Mouse (Mus musculus) testis, postnatal 14 days (tissue): Measurements from ENCODE around the gene Amotl2.
"Not testable (repeated sequence)": the region's sequence is repeated elsewhere in the genome, so short reads cannot be mapped to it uniquely, and the experiment has no call there.

ENCODE experiments used
- DNase-seq: peaks from one replicate; pipeline ENCODE4 v3.0.0; 2021; ENCODE audit warnings: low spot score

Amotl2 gene

DNA sequence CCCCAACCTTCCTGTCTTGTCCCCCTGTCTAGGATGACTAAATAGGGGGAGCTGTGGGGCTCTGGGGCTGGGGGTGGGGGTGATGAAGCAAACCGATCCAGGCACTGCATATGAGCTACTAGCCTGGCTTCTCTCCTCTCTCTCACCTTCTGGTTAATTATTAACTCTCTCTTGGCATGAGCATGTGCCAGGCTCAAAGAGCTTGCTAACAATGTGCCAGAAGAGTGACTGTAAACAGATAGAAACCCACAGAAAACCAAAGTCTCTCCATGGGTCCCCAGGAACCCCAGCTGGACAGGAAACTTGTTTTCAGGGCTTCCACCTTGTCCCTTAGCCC, 18.2 kb downstream of the Amotl2 start:
- no peak for DNase-seq

DNA sequence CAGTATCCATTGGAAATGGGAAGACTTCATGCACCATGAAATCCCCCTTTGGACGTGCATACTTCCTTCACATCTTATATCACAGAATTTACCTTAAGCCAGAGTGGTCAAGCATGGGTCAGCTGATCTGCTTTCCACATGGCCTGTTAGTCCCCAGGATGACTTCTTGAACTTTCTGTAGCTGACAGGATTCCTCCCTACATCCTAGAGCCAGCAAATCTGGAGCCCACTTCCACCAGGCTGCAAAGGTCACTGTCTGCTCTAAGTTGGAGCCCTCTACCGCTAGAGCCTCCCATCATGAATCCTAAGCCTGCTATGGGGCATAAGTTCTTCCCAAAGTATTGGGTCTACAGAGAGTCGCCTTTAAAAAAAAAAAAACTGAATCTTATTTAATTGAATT, 18.8 kb downstream of the Amotl2 start:
- no peak for DNase-seq

DNA sequence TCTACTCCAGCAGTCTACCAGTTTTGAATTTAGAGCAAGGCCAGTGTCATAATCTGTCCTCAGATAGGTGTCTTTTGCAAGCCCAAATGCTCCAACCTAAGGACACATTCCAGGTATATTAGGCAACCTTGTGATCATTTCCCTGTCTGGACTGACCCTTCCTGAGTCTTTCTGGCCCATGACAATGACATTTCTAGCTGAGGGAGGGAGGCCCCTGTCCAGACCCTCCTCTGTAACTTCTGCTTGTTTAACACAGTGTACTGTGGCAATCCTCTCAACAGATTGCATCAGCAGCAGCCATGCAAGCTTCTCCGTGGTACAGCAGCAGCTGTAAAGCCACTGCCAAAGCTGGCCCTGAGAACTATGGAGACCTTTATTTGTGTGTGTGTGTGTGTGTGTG, 19.5 kb downstream of the Amotl2 start:
- DNase-seq, result no peak

DNA sequence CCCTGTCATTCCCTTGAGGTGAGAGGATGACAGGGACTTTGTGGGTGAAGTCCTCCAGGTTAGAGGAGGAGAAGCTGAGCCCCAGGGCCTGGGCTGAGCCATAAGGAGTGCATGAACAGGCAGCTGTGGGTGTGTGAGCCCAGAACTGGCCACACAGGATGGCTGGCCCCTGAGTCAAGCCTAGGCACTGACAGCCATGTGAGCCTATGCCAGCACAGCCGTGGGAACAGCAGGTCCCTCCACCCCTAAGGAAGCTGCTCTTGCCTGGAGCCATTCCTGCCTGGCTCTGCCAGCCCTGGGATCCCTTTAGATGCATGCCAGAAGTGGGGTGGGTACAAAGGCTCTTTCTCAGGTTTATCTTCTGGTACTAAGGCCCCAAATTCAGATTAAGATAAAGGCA, 20.9 kb downstream of the Amotl2 start:
- no peak for DNase-seq

DNA sequence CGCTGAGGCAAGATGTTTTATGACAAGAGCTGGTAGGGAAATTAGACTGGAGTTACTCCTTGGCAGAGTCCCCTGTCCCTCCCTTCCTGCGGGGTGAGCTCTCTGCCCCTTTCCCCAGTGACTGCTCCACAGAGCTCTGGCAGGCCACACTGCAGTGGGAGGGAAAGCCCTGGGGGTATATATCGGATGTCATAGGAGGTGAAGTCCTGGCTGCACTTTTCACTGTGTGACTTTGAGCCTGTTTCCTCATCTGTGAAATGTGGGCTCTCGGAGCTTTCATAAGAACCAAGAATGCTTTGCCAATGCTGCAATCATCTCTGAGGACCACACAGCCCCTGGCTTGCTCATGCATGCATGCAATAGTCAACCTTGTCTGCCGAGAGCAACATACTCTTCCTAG, 30.3 kb downstream of the Amotl2 start:
- DNase-seq, result peak; percentile 47

DNA sequence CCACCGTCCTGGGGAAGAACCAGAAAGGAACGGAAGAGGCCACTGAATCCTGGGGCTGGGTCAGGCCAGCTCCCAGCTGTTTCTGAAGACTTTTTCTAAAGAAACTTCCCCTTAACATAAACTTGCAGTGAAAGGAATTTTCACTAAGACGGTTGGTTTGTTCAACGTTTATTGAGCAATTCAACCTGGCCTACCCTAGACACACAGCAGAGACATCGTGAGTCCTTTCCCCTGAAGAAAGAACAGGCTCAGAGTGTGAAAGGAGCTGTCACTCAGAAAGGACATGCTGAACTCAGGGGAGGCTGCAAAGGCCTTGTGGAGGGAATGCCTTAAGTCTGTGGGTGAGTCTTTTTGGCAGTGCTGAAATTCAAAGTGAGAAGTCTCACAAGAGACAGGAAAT, 31.4 kb downstream of the Amotl2 start:
- DNase-seq, result no peak

DNA sequence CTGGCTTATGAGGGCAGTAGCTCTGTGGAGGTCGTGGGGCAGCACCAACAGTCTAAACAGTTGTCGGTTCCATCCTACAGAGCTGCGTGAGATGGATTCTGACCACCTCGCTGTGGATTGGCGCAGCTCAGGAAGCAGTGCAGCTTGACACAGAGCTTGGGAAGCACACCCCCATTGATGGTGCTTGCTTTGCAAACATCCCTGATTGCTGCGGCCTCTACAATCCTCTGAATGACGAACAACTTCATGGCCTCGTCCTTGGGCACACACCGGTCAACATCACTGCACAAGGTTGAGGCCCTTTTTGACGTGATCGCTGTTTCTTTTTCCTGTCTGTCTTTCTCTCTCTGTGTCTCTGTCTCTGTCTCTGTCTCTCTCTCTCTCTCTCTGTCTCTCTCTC, 32.7 kb downstream of the Amotl2 start:
- no peak for DNase-seq

DNA sequence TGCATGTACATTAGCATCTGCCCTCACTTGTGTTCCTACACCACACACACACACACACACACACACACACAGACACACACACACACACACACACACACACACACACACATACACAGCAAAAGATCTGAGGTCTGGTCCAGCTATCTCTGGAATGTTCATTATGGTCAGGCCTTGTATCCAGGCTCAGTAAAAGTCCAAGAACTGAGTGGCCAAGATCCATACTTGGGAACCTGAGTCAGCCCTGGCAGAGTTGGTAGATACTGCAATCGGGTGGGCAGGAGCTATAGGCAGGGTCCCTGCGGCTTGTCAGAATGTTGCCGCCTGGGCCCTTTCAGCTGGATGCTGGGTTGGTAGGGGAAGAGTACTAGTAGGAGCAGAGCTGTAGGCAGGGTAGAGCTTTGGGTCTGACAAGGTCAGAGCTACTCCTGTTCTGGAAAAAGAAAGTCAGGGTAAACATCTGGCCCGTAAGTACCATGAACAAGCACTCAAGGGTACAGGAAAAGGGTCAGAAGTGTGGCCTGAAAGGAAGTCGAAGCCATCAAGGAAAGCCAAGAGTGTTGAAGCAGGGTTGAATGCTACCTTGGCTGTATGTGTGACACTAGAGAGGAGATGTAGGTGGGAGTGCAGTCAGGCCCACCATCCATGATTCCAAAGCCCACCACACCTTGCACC, 35.3 kb downstream of the Amotl2 start:
- no peak for DNase-seq

DNA sequence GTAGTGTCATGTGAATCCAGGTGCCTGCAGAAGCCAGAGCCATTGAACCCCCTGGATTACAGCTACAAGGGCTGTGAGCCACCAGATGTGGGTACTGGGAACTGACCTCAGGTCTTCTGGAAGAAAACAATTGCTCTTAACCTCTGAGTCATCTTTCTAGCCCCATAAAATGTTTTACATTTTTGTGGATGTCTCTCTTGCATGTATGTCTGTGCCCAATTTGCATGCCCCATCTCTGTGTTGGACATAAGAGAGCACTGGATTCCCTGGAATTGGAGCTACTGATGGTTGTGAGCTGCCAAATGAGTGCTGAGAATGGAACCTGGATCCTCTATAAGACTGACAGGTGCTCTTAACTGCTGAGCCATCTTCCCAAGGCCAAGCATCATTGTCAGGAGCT, 36.8 kb downstream of the Amotl2 start:
- DNase-seq, result no peak

DNA sequence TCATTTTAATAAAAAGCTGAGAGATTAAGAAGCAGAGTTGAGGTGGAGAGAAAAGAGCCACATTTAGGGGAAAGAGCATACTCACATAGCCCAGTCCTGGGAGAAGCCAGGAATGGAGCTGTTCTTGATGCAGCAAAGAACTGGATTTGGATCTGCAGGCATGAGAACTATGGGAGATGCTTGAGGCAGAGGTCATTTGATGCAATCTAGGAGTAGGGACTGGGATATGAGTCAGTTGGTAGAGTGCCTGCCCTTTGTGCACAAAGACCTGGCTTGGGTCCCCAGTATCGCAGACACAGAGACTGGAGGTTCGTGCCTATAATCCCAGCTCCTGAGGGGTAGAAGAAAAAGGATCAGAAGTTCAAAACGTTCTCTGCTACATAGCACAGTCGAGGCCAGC, 38.7 kb downstream of the Amotl2 start:
- DNase-seq, result no peak

DNA sequence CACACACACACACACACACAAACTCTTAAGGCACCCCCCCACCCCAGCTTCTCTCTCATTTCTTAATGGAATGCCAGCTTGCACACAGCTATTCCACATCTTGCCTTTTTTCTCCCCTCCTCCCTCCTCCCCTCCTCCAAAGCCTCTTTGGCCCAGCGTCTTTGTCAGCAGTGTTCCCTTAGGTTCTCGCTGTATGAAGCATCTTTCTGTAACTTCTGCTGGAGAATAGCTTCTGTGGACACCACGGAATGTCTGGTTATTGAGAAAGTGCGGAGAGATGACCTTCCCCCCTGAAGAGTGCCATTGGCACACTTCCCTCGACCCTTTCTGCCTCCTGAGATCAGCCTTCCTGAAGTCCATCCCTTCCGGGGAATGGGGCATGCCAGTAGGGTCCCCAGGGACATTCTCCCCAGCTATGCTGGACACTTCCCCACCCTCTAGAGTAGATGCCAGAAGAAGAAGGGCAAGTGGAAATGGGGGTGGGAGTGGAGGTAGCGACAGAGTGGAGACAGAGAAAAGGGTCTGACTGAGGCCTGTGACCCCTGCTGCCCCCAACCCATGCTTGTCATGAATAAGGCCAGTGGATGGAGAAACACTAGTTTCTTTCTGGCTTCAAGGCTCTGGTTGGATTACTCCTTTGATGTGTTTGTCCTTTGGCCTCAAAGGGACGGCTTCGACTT, 39.3 kb downstream of the Amotl2 start:
- DNase-seq, result no peak

DNA sequence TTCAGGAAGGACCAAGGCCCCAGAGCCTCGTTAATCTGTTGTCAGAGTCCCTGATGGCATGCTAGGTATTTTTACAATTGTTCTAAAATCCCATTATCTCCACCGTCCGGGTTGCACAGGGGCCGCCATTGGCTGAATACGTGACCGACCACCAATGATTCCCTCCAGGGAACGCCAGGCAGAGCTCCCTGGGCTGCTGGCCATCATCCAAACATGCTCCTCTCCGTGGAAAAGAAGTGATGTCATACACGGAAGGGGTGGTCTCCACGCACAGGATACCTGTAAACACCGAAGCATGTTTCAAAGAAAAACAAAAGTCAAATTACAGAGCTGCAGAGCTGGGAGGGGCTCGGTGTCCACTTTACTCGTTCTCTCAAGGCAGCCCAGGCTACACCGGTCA, 39.9 kb downstream of the Amotl2 start:
- DNase-seq, result no peak

DNA sequence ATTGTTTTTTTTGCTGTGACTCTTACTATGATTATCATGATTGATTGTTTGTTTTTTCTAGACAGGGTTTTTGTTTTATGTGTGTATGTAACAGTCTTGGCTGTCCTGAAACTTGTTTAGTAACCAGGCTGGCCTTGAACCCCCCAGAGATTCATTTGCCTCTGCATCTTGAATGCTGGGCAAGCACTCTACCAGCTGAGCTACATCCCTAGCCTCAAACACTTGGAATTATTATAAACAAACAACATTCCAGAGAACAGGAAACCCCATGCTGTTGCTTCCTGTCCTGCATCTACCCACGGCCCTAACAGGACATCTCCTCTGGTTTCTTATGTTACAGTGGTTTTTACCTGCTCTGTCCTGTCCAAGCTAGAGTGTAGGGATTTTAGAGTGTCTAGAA, 42.4 kb downstream of the Amotl2 start:
- DNase-seq, result no peak

DNA sequence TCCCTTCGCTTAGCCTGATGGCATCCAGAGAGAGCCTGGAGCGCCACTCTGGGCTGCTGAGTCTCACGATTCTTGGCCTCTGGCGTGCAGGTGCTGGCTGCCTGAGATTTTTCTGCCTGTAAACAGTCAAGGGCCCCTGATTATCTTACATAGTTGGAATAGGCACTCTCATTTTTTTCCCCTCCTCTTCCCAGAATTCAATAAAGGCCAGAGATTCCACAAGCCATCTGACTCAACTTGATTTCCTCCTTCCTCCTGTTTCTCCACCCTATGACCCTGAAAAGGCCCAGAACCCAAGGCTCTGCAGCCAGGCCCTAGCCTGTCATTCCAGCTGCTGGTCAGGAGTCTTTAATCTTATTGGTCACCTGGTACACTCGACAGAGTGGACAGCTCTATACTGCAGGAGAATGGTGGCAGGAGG, 43.1 kb downstream of the Amotl2 start:
- no peak for DNase-seq

DNA sequence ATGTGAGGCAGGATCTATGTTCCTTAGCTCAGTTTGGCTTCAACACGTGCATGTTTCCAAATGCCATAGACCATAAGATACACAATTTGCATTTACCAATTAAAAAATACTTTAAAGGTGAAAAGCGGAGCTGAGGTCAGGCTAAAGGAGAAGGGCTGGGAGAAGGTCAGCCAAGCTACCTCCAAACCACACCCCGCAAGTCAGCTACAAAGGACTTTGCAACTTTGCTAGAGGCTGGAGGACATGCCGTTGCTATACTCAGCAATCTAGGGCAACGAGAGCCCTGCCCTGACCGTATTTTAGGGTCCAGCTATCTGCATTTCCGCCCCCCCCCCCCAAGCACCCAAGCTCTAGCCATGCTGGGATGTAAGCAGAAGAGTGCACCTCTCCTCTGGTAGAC, 45.1 kb downstream of the Amotl2 start:
- no peak for DNase-seq

DNA sequence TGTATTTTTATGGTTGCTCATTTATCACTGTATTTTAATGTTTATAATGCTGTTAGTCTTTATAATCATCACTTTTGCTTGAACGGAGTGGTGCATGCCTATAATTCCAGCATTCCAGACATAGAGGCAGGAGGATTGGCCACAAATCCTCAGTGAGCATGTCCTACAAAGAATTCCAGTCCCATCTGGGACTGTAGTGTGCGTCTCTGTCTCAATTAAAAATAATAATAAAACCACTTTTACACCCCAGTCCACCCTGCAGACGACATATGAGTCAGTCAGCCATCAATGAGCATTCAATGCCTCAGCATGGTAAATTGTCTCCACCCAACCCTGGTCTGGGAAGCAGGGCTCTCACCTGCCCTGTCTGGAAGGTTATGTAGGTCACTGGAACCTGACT, 46.4 kb downstream of the Amotl2 start:
- DNase-seq, result no peak

DNA sequence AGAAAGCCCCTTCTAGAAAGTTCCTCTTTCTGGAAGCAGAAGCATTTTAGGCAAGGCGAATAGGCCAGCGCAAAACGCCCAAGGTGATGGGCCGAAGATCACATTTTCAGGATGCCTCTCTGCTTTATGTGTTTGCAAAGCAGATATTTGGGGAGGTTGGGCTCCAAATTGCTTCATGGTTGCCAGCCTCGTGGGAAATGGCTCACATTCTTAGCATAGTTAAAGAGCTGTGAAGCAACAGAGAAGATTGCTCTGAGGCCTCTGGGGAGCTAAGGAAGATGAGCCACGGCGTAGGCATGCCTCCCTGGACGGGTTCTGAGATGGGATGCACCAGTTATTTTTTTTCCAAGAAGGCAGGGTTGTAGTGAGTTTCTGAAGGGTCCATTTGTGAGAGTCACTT, 47.0 kb downstream of the Amotl2 start:
- DNase-seq, result no peak

DNA sequence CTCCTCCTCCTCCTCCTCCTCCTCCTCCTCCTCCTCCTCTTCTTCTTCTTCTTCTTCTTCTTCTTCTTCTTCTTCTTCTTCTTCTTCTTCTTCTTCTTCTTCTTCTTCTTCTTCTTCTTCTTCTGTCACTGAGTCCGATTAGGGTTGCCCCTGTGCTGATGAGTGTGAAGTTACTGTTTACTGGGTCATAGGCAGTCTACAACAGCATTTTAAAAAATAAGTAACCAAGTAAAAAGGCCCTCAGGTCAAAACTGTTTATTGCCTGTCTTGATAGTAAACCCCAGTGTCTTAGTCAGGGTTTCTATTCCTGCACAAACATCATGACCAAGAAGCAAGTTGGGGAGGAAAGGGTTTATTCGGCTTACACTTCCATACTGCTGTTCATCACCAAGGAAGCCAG, 48.1 kb downstream of the Amotl2 start:
- DNase-seq, result not testable (repeated sequence)

DNA sequence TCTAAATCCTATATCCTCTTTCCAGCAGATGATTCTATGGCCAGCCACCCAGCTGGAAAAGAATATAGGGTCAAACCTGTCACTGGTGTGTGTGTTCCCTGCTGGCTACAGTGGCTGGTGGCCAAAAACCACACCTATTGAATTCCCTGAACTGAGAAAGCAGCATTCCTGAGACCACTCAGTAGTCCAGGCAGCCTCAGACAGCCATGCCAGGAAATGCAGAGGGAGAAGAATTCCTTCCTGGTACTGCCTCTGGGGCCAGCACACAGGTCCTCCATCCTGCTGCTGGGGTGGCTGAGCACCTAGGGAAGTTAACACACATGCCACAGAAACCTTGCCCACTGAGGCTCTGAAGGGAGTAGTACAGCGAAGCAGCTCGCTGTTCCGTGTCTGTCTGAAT, 50.3 kb downstream of the Amotl2 start:
- DNase-seq, result no peak

DNA sequence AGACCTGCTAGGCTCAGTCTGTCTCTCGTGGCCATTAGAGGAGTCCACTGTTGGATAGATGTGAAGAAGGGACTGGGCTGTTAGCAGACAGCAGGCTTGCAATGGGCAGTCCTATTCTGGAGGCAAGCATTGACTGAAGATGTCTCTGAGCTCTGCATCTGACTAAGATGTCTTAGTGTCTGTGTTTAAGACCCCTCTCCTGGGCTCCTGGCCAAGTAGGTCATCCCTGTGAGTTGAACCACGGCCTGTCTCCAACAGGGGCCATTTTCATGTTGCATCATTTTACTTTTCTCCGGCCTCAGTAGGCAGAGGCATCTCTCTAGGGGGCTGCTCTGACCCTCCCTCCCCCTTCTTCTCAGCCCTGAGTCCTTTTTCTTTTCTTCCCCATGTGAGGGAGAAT, 52.8 kb downstream of the Amotl2 start:
- no peak for DNase-seq

DNA sequence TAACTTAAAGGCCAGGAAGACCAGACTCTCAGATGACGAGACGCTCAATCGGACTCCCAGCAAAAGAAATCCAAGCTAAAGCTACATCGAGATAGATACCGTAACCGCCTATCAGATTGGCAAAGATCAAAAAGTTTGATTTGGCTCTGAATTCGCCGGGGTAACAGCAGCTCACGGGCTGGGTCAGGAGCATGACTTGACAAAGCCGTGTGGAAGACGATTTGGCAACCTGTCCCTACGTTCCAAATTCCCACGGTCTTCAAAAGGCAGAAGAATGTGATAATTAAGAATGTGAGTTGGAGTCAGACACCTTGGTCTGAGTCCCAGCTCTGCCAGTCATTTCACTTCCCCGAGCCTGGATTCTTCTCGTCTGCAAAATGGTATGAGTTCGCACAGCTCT, 53.7 kb downstream of the Amotl2 start:
- DNase-seq, result no peak

DNA sequence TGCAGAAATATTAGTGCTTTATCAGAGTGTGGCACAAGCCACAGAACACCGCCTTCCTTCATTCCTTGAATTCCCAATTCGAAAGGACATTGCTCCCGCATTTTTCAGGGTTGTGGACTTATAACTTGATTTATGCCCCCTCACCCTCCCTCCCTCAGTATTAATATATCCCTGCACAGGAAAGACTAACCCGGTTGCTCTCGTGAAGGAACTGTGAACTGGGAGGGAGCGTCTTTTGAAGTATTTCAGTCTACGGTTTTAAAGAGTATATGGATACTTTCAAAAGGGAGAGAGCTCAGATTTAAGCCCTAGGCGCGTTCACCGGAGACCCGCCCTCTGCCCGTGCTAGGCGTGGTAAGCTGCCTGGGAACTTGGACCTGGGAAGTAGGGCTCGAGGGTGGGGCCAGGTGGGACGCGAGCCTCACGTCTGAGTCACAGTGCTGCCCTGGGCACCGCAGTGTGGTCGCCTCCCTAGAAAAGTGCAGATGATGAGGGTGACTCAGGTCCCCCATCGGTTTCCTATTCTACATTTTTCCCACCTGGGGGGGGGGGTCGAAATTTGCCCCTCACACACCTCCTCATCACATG, 54.9 kb downstream of the Amotl2 start:
- DNase-seq, result no peak

DNA sequence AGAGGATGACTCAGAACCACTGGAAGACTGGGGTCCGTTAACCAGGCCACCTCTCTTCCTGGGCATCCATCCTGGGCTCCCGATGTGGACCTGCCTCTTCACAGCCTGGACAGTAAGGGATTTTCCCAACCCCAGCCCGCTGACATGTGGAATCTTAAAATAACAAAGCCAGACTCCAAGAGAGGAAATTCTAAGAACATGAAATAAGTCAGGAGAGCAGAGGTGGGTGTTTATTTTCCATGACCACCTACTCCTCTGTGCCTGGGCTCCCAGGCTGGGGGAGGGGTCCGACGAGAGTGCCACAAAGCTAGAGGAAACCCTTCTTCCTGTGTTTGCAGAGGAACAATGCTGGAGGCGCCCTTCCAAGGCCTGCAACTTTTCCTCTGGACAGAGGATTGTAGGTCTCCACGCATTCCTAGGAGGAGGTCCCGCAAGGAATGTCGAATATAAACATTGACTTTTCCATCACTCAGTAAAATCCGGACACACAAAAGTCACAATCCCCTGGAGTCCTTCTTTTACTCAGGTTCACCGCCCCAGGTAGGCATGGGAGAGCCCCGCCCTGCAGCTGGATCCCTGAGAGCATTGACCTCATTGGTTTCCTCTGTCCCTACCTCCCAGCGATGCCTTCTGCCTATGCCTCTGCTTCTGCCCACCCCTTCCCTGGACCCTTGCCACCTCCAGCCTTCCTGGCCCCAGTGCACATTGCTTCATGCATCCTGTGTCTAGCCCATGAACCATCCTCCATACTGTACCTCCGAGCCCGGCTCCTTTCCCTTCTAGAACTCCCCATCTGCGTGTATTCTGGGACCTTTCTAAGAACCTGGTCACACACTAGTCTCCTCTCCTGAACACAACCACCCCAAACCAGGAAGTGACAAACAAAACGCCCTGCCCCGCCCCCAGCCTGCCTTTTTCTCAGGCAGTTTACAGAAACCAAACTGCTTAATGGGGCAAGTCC, 61.4 kb downstream of the Amotl2 start:
- no peak for DNase-seq
